ENCODE assay signal across 14 mouse cellular contexts in the genomic region with DNA sequence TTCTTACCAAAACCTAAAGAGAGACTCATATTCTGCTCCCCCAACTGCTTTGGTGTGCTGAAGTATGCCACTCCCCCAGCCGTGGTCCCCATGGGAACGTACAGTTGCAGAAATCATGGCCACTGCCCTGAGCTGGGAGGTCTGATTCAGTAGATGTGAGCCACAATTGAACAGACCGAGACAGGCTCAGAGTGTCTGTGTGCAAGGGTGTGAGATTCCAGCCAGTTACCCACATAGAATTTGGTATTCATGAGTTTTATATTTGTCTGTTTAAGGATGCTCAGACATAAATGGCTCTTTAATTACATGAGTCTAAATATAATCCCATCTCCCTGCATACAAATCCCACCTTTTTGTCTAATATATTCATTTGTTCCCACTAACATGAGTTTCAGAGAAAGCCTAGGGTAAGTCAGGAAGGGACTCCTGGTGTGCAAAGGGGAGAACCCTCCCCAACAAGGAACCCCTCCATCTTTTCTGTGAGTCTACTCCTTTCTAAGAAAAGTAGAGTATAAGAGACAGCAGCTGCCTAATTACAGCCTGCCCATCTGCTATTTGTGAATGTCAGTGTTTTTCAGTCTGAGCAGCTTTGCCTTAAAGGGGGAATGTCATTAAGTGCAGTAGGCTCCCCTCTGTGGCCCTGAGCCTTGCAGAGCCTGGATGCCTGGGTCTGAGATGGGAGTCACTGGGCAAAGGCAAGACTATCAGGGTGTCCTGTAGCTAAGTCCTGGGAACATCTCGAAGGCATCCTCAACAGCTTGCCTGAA. TPM values are rescaled to one million over a fixed set of nuclear protein-coding genes. Genes with fewer than 3 reads are reported as not detected.
DNase-seq lines count a peak whose midpoint lies in the region; ATAC-seq and TF ChIP-seq lines count a peak whose summit lies in the region.
"Had no signal": no experiment of that assay in that cellular context is flagged by ENCODE, and none has a peak within 500 bp of the region (broad histone marks: within the 10 kb centered on the region; RNA-seq: fewer than 3 reads in every experiment).

No protein-coding gene starts in this region.

- no peak overlapping the region for H3K4me2 ChIP-seq in midbrain, embryonic 16.5 days (ENCODE audit: low read length)
- no peak overlapping the region for H3K4me2 ChIP-seq in midbrain, embryonic 11.5 days
- no peak overlapping the region for H3K4me2 ChIP-seq in forebrain, postnatal 0 days (ENCODE audit: low read depth)
- H3K4me2 ChIP-seq: embryonic facial prominence, embryonic 15.5 days; kidney, embryonic 15.5 days; lung, embryonic 15.5 days had no signal

- TF ChIP-seq CTCF in forebrain, postnatal 0 days (IDR thresholded peaks at IDR 0.05; ENCODE audit: low read depth) = no peak

- H3K9me3 ChIP-seq in midbrain, embryonic 16.5 days (replicated peaks; ENCODE audit: control insufficient read depth, low read length, poor library complexity, severe bottlenecking) = no peaks in the 10 kb centered on the region
- no peaks in the 10 kb centered on the region for H3K9me3 ChIP-seq in midbrain, embryonic 11.5 days (ENCODE audit: control insufficient read depth, low read length)
- no peaks in the 10 kb centered on the region for H3K9me3 ChIP-seq in forebrain, postnatal 0 days (ENCODE audit: low read length)
- no peaks in the 10 kb centered on the region for H3K9me3 ChIP-seq in limb, embryonic 10.5 days (replicated peaks)
- H3K9me3 ChIP-seq: embryonic facial prominence, embryonic 15.5 days; kidney, embryonic 15.5 days; lung, embryonic 15.5 days had no signal

- no peak for DNase-seq in midbrain, embryonic 11.5 days (ENCODE audit: low spot score, missing footprints)
- DNase-seq in forebrain, postnatal 0 days = peak; percentile 69
- no peak for DNase-seq in limb, embryonic 10.5 days (ENCODE audit: low spot score)
- DNase-seq in telencephalon, adult 2 months (ENCODE audit: low read depth, low spot score) = peak; percentile 67
- DNase-seq in cerebellum, adult 8-10 months = no peak
- DNase-seq: adrenal gland, postnatal 36 days; heart, adult 2 months; liver had no signal

- no peaks in the 10 kb centered on the region for H3K36me3 ChIP-seq in midbrain, embryonic 16.5 days (ENCODE audit: control insufficient read depth, insufficient read depth, low read length)
- H3K36me3 ChIP-seq in midbrain, embryonic 11.5 days (ENCODE audit: control insufficient read depth, insufficient read depth, low read length) = no peaks in the 10 kb centered on the region
- H3K36me3 ChIP-seq in forebrain, postnatal 0 days (ENCODE audit: insufficient read depth) = no peaks in the 10 kb centered on the region
- H3K36me3 ChIP-seq in limb, embryonic 10.5 days = no peaks in the 10 kb centered on the region
- H3K36me3 ChIP-seq: embryonic facial prominence, embryonic 15.5 days; kidney, embryonic 15.5 days; lung, embryonic 15.5 days had no signal

- H3K9ac ChIP-seq in midbrain, embryonic 16.5 days (ENCODE audit: low read depth, low read length) = no peak overlapping the region
- H3K9ac ChIP-seq in midbrain, embryonic 11.5 days (ENCODE audit: low read length) = no peak overlapping the region
- H3K9ac ChIP-seq in forebrain, postnatal 0 days = no peak overlapping the region
- H3K9ac ChIP-seq: embryonic facial prominence, embryonic 15.5 days; kidney, embryonic 15.5 days; lung, embryonic 15.5 days had no signal

- WGBS in midbrain, embryonic 16.5 days = 80% methylated on average over 4 of the region's 4 CpGs
- 86% methylated on average over 4 of the region's 4 CpGs for WGBS in midbrain, embryonic 11.5 days
- 48% methylated on average over 4 of the region's 4 CpGs for WGBS in forebrain, postnatal 0 days
- WGBS in limb, embryonic 10.5 days = 88% methylated on average over 4 of the region's 4 CpGs

- peaks cover 2% of the 10 kb centered on the region for H3K4me1 ChIP-seq in midbrain, embryonic 16.5 days (ENCODE audit: control insufficient read depth, insufficient read depth, low read length)
- no peaks in the 10 kb centered on the region for H3K4me1 ChIP-seq in midbrain, embryonic 11.5 days (ENCODE audit: control insufficient read depth, insufficient read depth, low read length)
- peaks cover 12% of the 10 kb centered on the region; the same call in 1 of the 2 replicates for H3K4me1 ChIP-seq in forebrain, postnatal 0 days (ENCODE audit: insufficient read depth)
- 0 out of 2 replicates have a peak, but pooled peaks cover 5% of the 10 kb centered on the region for H3K4me1 ChIP-seq in limb, embryonic 10.5 days
- H3K4me1 ChIP-seq: embryonic facial prominence, embryonic 15.5 days; kidney, embryonic 15.5 days; lung, embryonic 15.5 days; megakaryocyte, embryonic 14.5 days had no signal

- no peak overlapping the region for H3K4me3 ChIP-seq in midbrain, embryonic 16.5 days (ENCODE audit: low read depth, low read length)
- no peak overlapping the region for H3K4me3 ChIP-seq in midbrain, embryonic 11.5 days (ENCODE audit: low read depth, low read length)
- no peak overlapping the region for H3K4me3 ChIP-seq in forebrain, postnatal 0 days (ENCODE audit: low read depth, low read length)
- H3K4me3 ChIP-seq in limb, embryonic 10.5 days = no peak overlapping the region
- H3K4me3 ChIP-seq: embryonic facial prominence, embryonic 15.5 days; heart, adult 2 months; kidney, embryonic 15.5 days; lung, embryonic 15.5 days; megakaryocyte, embryonic 14.5 days had no signal

- ATAC-seq in midbrain, embryonic 16.5 days = no peak
- no peak for ATAC-seq in midbrain, embryonic 11.5 days (ENCODE audit: low FRiP score)
- ATAC-seq in forebrain, postnatal 0 days = peak; percentile 83
- no peak for ATAC-seq in activated CD4-positive, CD25-positive, alpha-beta regulatory T cell, adult 4 months

- 0 out of 2 replicates have a peak overlapping the region, but pooled peaks have one; percentile 7 for H3K27ac ChIP-seq in midbrain, embryonic 16.5 days (ENCODE audit: low read length)
- no peak overlapping the region for H3K27ac ChIP-seq in midbrain, embryonic 11.5 days (ENCODE audit: low read depth, low read length)
- peak overlapping the region; percentile 6 for H3K27ac ChIP-seq in forebrain, postnatal 0 days (ENCODE audit: low read depth, low read length)
- peak overlapping the region; percentile 14; the same call in 1 of the 2 replicates for H3K27ac ChIP-seq in limb, embryonic 10.5 days
- H3K27ac ChIP-seq: embryonic facial prominence, embryonic 15.5 days; heart, adult 2 months; kidney, embryonic 15.5 days; lung, embryonic 15.5 days had no signal

- H3K27me3 ChIP-seq in midbrain, embryonic 16.5 days (ENCODE audit: control insufficient read depth, insufficient read depth, low read depth, low read length) = no peaks in the 10 kb centered on the region
- H3K27me3 ChIP-seq in midbrain, embryonic 11.5 days (ENCODE audit: control insufficient read depth, insufficient read depth, low read length) = no peaks in the 10 kb centered on the region
- no peaks in the 10 kb centered on the region for H3K27me3 ChIP-seq in forebrain, postnatal 0 days (ENCODE audit: insufficient read depth, low read length)
- H3K27me3 ChIP-seq in limb, embryonic 10.5 days (ENCODE audit: low read depth, poor library complexity, severe bottlenecking) = 0 out of 2 replicates have a peak, but pooled peaks cover 17% of the 10 kb centered on the region
- H3K27me3 ChIP-seq: embryonic facial prominence, embryonic 15.5 days; kidney, embryonic 15.5 days; lung, embryonic 15.5 days; megakaryocyte, embryonic 14.5 days had no signal

RNA-seq across cellular contexts. Expression of a gene that starts 29.5 kb away (rescaled TPM):
- 76.1 and 81.8 TPM in 2 replicates for polyA plus RNA-seq in midbrain, embryonic 16.5 days (2015; fragmentation: Nextera tagmentation; extraction: Ambion mirVana)
- polyA plus RNA-seq in midbrain, embryonic 11.5 days (2014; fragmentation: Nextera tagmentation; extraction: Ambion mirVana) = 17.2 and 20.3 TPM in 2 replicates
- 46.5 and 69.4 TPM in 2 replicates for total RNA-seq in forebrain, postnatal 0 days (2014; rRNA removed)
- 60.5 and 64.6 TPM in 2 replicates for polyA plus RNA-seq in forebrain, postnatal 0 days (2015; fragmentation: Nextera tagmentation; extraction: Ambion mirVana)
- polyA plus RNA-seq in limb, embryonic 10.5 days (2016; fragmentation: Nextera tagmentation; extraction: Ambion mirVana) = 0.67 and 0.93 TPM in 2 replicates
- under 1 TPM in 1 of 2 experiments, not detected in 1; 0.13 TPM for polyA plus RNA-seq in activated CD4-positive, CD25-positive, alpha-beta regulatory T cell, adult 4 months (2017; shearing (Covaris generic))
- total RNA-seq: heart, adult 2 months had no signal

Comparison
In these comparisons a context has a peak if more than half of its experiments do, and no peak if none do; other contexts are left out.
1. DNase-seq: peak in forebrain, postnatal 0 days (single experiment) and telencephalon, adult 2 months (single experiment); none in midbrain, embryonic 11.5 days (single experiment), limb, embryonic 10.5 days (single experiment) and cerebellum, adult 8-10 months (single experiment).